Mouse (Mus musculus) C2C12 (cell line): ENCODE measurements around the gene Lrrc4c.

Experiments
- CEBPB ChIP-seq: IDR thresholded peaks from one replicate; pipeline ENCODE4 v1.6.1; 2011; ENCODE audit warnings: low read depth, mild to moderate bottlenecking, control low read depth, moderate library complexity
- CTCF ChIP-seq: IDR thresholded peaks from one replicate; pipeline ENCODE4 v1.5.1; 2011; ENCODE audit not compliant: control insufficient read depth, insufficient read depth, insufficient read length
- MAX ChIP-seq: IDR thresholded peaks from one replicate; pipeline ENCODE4 v1.6.1; 2011; ENCODE audit warnings: mild to moderate bottlenecking, control low read depth
- MYOD1 ChIP-seq: IDR thresholded peaks from one replicate; pipeline ENCODE4 v1.6.1; 2011; ENCODE audit warnings: low read depth; ENCODE audit not compliant: control insufficient read depth, insufficient read length
- MYOG ChIP-seq: IDR thresholded peaks from one replicate; pipeline ENCODE4 v1.6.1; 2011; ENCODE audit not compliant: control insufficient read depth, insufficient read length; ENCODE audit errors: extremely low read depth
- USF1 ChIP-seq: IDR thresholded peaks from one replicate; pipeline ENCODE4 v1.6.1; 2011; ENCODE audit warnings: low read depth, mild to moderate bottlenecking, control low read depth, moderate library complexity

DNA sequence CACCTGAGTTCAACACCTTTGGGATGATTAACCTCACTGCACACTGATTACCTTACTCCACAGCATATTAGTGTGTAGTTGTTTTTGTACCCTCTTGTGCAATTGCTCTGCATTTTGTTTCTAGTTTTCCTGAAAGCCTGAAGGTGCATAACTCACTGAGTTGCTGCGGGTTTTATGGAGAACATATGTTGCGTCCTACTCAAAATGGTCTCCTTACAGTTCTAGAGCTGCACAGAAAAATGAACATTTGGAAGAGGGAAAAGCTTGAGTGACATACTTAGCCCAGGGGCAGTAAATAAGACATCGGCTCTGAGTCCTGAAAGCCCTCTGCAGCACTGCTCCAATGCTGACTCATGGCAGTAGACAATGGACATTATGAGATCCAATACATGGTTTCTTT lies 727.7 kb downstream of the Lrrc4c start:
- no peak for TF ChIP-seq MAX
- no peak for TF ChIP-seq CTCF
- TF ChIP-seq MYOD1: no peak
- TF ChIP-seq USF1: no peak
- TF ChIP-seq MYOG: no peak
- no peak for TF ChIP-seq CEBPB
